Mouse (Mus musculus) kidney, embryonic 14.5 days (tissue): ENCODE results near the gene Dupd1. TPM values are rescaled to one million over a fixed set of nuclear protein-coding genes. Genes with fewer than 3 reads are reported as not detected.

Source experiments
- ATAC-seq: fragments of 200-750 bp; cut with Nextera tagmentation; 2 replicates; pipeline ENCODE4 v1.8.0; 2017; ENCODE audit warnings: moderate number of reproducible peaks, mild to moderate bottlenecking, moderate TSS enrichment, moderate library complexity; ENCODE audit not compliant: low FRiP score, low TSS enrichment
- H3K27ac ChIP-seq: fragments of 300-500 bp; sonication (generic); 2 replicates; pipeline ENCODE4 v1.5.1; 2014; ENCODE audit warnings: low read depth, mild to moderate bottlenecking, low read length, moderate library complexity, mixed read lengths
- H3K27me3 ChIP-seq: fragments of 300-500 bp; sonication (generic); 2 replicates; pipeline ENCODE4 v1.6.1; 2014; ENCODE audit warnings: mild to moderate bottlenecking, low read length; ENCODE audit not compliant: control insufficient read depth, insufficient read depth
- H3K36me3 ChIP-seq: fragments of 300-500 bp; sonication (generic); 2 replicates; pipeline ENCODE4 v1.6.1; 2014; ENCODE audit warnings: low read length, mixed read lengths; ENCODE audit not compliant: control insufficient read depth, insufficient read depth
- H3K4me1 ChIP-seq: fragments of 300-500 bp; sonication (generic); 2 replicates; pipeline ENCODE4 v1.6.1; 2014; ENCODE audit warnings: low read length, mixed read lengths; ENCODE audit not compliant: control insufficient read depth, insufficient read depth
- H3K4me2 ChIP-seq: fragments of 300-500 bp; sonication (generic); replicated peaks from 2 replicates; pipeline ENCODE4 v1.6.1; 2014; ENCODE audit warnings: low read depth, mild to moderate bottlenecking, low read length
- H3K4me3 ChIP-seq: fragments of 300-500 bp; sonication (generic); 2 replicates; pipeline ENCODE4 v1.5.1; 2014; ENCODE audit warnings: mild to moderate bottlenecking, low read length
- H3K9ac ChIP-seq: fragments of 300-500 bp; sonication (generic); 2 replicates; pipeline ENCODE4 v1.6.1; 2014; ENCODE audit warnings: low read depth, mild to moderate bottlenecking, low read length, moderate library complexity
- H3K9me3 ChIP-seq: fragments of 300-500 bp; sonication (generic); 2 replicates; pipeline ENCODE4 v1.6.1; 2016; ENCODE audit warnings: low read length; ENCODE audit not compliant: control insufficient read depth
- WGBS: fragments of 180-500 bp; shearing (Covaris S2); extraction: QIAGEN DNeasy Blood & Tissue Kit; methylation state at CpG from one replicate; pipeline ENCODE4 v1.1.7; 2014; 5-methylcytosine and 5-hydroxymethylcytosine counted together
- polyA plus RNA-seq: library from polyadenylated mRNA; unstranded; fragments of >200 nt; fragmentation: Nextera tagmentation; extraction: Ambion mirVana; gene quantifications from 2 replicates; pipeline ENCODE4 v1.2.1, GENCODE M21; 2014

Dupd1 gene
- polyA plus RNA-seq, 1 experiment from 2014 or later = not detected

- WGBS = 69% methylated on average over 14 of the region's 14 CpGs
- H3K9ac ChIP-seq = no peak overlapping the region
- H3K9me3 ChIP-seq = no peaks in the 10 kb centered on the region
- no peak overlapping the region for H3K4me2 ChIP-seq
- peaks cover 8% of the 10 kb centered on the region for H3K4me1 ChIP-seq
- no peak overlapping the region for H3K4me3 ChIP-seq
- H3K27ac ChIP-seq = no peak overlapping the region
- H3K27me3 ChIP-seq = no peaks in the 10 kb centered on the region
- ATAC-seq = no peak
- no peaks in the 10 kb centered on the region for H3K36me3 ChIP-seq
Measured at GRCm38 (mm10) chr14:21747436-21748141, 33.2 kb upstream of the Dupd1 start.

GRCm38 (mm10) chr14:21746846-21747245 lies 32.5 kb upstream of the Dupd1 start:
- H3K27ac ChIP-seq = no peak overlapping the region
- H3K9ac ChIP-seq = no peak overlapping the region
- no peak overlapping the region for H3K4me2 ChIP-seq
- H3K4me1 ChIP-seq = peaks cover 4% of the 10 kb centered on the region
- H3K36me3 ChIP-seq = no peaks in the 10 kb centered on the region
- H3K27me3 ChIP-seq = no peaks in the 10 kb centered on the region
- no peak overlapping the region for H3K4me3 ChIP-seq
- WGBS = 86% methylated on average over 2 of the region's 2 CpGs
- no peak for ATAC-seq
- no peaks in the 10 kb centered on the region for H3K9me3 ChIP-seq

- WGBS = 88% methylated on average over 8 of the region's 8 CpGs
- Histone ChIP-seq H3K4me3 (no peak overlapping the region), H3K27ac (no peak overlapping the region), H3K9ac (no peak overlapping the region), H3K36me3 (no peaks in the 10 kb centered on the region), H3K9me3 (no peaks in the 10 kb centered on the region), H3K4me1 (no peaks in the 10 kb centered on the region), H3K4me2 (no peak overlapping the region), H3K27me3 (no peaks in the 10 kb centered on the region)
- no peak for ATAC-seq
Measured at GRCm38 (mm10) chr14:21746251-21746650, 31.9 kb upstream of the Dupd1 start.

GRCm38 (mm10) chr14:21745149-21745548 lies 30.8 kb upstream of the Dupd1 start:
- H3K9me3 ChIP-seq = no peaks in the 10 kb centered on the region
- no peak overlapping the region for H3K27ac ChIP-seq
- H3K27me3 ChIP-seq = no peaks in the 10 kb centered on the region
- no peaks in the 10 kb centered on the region for H3K4me1 ChIP-seq
- no peak overlapping the region for H3K4me3 ChIP-seq
- ATAC-seq = no peak
- no peak overlapping the region for H3K9ac ChIP-seq
- no peak overlapping the region for H3K4me2 ChIP-seq
- H3K36me3 ChIP-seq = no peaks in the 10 kb centered on the region
- WGBS = 52% methylated on average over 5 of the region's 5 CpGs

GRCm38 (mm10) chr14:21744169-21744568 lies 29.8 kb upstream of the Dupd1 start:
- no peaks in the 10 kb centered on the region for H3K27me3 ChIP-seq
- no peaks in the 10 kb centered on the region for H3K36me3 ChIP-seq
- no peak for ATAC-seq
- 78% methylated on average over 1 of the region's 1 CpGs for WGBS
- no peak overlapping the region for H3K4me3 ChIP-seq
- no peak overlapping the region for H3K9ac ChIP-seq
- no peaks in the 10 kb centered on the region for H3K4me1 ChIP-seq
- H3K27ac ChIP-seq = no peak overlapping the region
- H3K4me2 ChIP-seq = no peak overlapping the region
- H3K9me3 ChIP-seq = no peaks in the 10 kb centered on the region

- ATAC-seq = no peak
- no peak overlapping the region for H3K9ac ChIP-seq
- no peaks in the 10 kb centered on the region for H3K36me3 ChIP-seq
- 93% methylated on average over 4 of the region's 4 CpGs for WGBS
- H3K27me3 ChIP-seq = no peaks in the 10 kb centered on the region
- H3K4me2 ChIP-seq = no peak overlapping the region
- H3K9me3 ChIP-seq = no peaks in the 10 kb centered on the region
- H3K27ac ChIP-seq = no peak overlapping the region
- no peaks in the 10 kb centered on the region for H3K4me1 ChIP-seq
- H3K4me3 ChIP-seq = no peak overlapping the region
Measured at GRCm38 (mm10) chr14:21742441-21742840, 28.1 kb upstream of the Dupd1 start.

GRCm38 (mm10) chr14:21741786-21742185 lies 27.4 kb upstream of the Dupd1 start:
- Histone ChIP-seq H3K4me3 (no peak overlapping the region), H3K27ac (no peak overlapping the region), H3K4me2 (no peak overlapping the region), H3K4me1 (no peaks in the 10 kb centered on the region), H3K9ac (no peak overlapping the region), H3K36me3 (no peaks in the 10 kb centered on the region), H3K27me3 (no peaks in the 10 kb centered on the region), H3K9me3 (no peaks in the 10 kb centered on the region)
- 15% methylated on average over 4 of the region's 4 CpGs for WGBS
- peak; percentile 63 for ATAC-seq

- H3K9me3 ChIP-seq = no peaks in the 10 kb centered on the region
- H3K27me3 ChIP-seq = no peaks in the 10 kb centered on the region
- WGBS = 91% methylated on average over 3 of the region's 3 CpGs
- H3K4me1 ChIP-seq = no peaks in the 10 kb centered on the region
- H3K4me2 ChIP-seq = no peak overlapping the region
- no peaks in the 10 kb centered on the region for H3K36me3 ChIP-seq
- H3K9ac ChIP-seq = no peak overlapping the region
- no peak overlapping the region for H3K27ac ChIP-seq
- no peak for ATAC-seq
- H3K4me3 ChIP-seq = no peak overlapping the region
Measured at GRCm38 (mm10) chr14:21741314-21741713, 26.9 kb upstream of the Dupd1 start.

GRCm38 (mm10) chr14:21740345-21740744 lies 26.0 kb upstream of the Dupd1 start:
- ATAC-seq = no peak
- 93% methylated on average over 7 of the region's 7 CpGs for WGBS

More at GRCm38 (mm10) chr14:21740345-21740744, 26.0 kb upstream of the Dupd1 start:
- Histone ChIP-seq H3K9ac (no peak overlapping the region), H3K4me3 (no peak overlapping the region), H3K36me3 (no peaks in the 10 kb centered on the region), H3K27me3 (no peaks in the 10 kb centered on the region), H3K9me3 (no peaks in the 10 kb centered on the region), H3K4me2 (no peak overlapping the region), H3K4me1 (no peaks in the 10 kb centered on the region), H3K27ac (no peak overlapping the region)
